Mouse (Mus musculus): ENCODE results near the gene Mvb12b. TPM values are rescaled to one million over a fixed set of nuclear protein-coding genes. Genes with fewer than 3 reads are reported as not detected.

Mvb12b gene
- polyA plus RNA-seq, 1 experiment, result 15.9 TPM

DNA sequence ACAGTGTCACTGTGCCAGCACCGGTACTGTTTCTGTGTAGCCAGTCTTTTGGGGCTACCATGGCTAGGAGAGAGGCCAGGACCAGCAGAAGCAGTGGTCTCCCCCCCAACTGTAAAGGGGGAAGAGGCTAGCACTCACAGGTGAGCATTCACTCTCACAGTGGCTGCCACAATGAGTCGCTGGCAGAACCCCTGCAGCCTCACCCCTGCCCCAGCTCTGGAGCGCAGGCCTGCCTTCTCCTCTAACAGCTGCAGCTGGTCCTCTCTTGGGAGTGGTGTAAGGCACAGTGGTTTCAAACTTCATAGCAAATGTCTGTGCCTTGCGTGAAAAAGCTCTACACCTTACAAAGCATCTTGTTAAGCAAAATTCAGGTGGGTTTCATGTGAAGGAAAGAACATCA, 70.7 kb downstream of the Mvb12b start:
- H3K36me3 ChIP-seq (ENCODE audit: control insufficient read depth, insufficient read depth), result no peaks in the 10 kb centered on the region

DNA sequence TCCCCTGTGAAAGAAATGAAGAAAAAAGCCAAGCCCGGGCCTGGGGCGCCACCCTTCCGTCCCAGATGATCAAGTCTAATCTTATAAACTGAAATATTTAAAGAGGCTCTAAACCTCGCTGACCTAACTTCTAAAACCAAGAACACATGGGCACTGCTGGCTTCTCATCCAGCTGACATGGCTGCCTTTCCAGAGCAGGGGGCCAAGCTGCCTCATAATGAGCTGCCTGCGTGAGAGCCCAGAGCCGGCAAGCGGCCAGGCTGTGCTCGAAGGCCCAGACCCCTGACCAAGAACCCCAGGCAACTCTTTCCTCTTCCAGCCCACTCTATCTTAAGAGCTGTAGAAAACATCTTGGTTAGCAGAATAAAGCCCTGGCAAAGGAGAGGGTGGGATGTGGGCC, 73.2 kb downstream of the Mvb12b start:
- H3K79me3 ChIP-seq (ENCODE audit: low read depth), result no peaks in the 10 kb centered on the region
- no peaks in the 10 kb centered on the region for H3K27me3 ChIP-seq (ENCODE audit: control insufficient read depth, insufficient read depth, insufficient read length)
- TF ChIP-seq USF1 (IDR thresholded peaks at IDR 0.05; ENCODE audit: low read depth), result no peak
- TF ChIP-seq FOSL1 (IDR thresholded peaks at IDR 0.05; ENCODE audit: insufficient read depth, low read length, poor library complexity, severe bottlenecking), result no peak
- no peak for TF ChIP-seq MYOD1 (IDR thresholded peaks at IDR 0.05; ENCODE audit: control insufficient read depth, insufficient read length, low read depth)
- no peak for TF ChIP-seq MYOG (IDR thresholded peaks at IDR 0.05; ENCODE audit: control insufficient read depth, extremely low read depth, insufficient read length)
- no peak for TF ChIP-seq CEBPB (IDR thresholded peaks at IDR 0.05; ENCODE audit: low read depth)
- TF ChIP-seq MAX (IDR thresholded peaks at IDR 0.05), result no peak
- no peak for TF ChIP-seq CTCF (IDR thresholded peaks at IDR 0.05; ENCODE audit: control insufficient read depth, insufficient read depth, insufficient read length)
- no peaks in the 10 kb centered on the region for H3K79me2 ChIP-seq (ENCODE audit: control insufficient read depth, insufficient read depth)
- no peaks in the 10 kb centered on the region for H3K36me3 ChIP-seq (ENCODE audit: control insufficient read depth, insufficient read depth)
- no peak overlapping the region for H3ac ChIP-seq (ENCODE audit: control insufficient read depth, insufficient read length, low read depth)
- no peak overlapping the region for H3K4me3 ChIP-seq (ENCODE audit: insufficient read depth, poor library complexity, severe bottlenecking)

More for the DNA sequence above, 70.7 kb downstream of the Mvb12b start:
- H3K79me2 ChIP-seq (ENCODE audit: control insufficient read depth, insufficient read depth), result no peaks in the 10 kb centered on the region
- TF ChIP-seq MYOG (IDR thresholded peaks at IDR 0.05; ENCODE audit: control insufficient read depth, extremely low read depth, insufficient read length) (no peak), MYOD1 (IDR thresholded peaks at IDR 0.05; ENCODE audit: control insufficient read depth, insufficient read length, low read depth) (no peak), USF1 (IDR thresholded peaks at IDR 0.05; ENCODE audit: low read depth) (no peak), FOSL1 (IDR thresholded peaks at IDR 0.05; ENCODE audit: insufficient read depth, low read length, poor library complexity, severe bottlenecking) (no peak), CEBPB (IDR thresholded peaks at IDR 0.05; ENCODE audit: low read depth) (no peak), MAX (IDR thresholded peaks at IDR 0.05) (no peak), CTCF (IDR thresholded peaks at IDR 0.05; ENCODE audit: control insufficient read depth, insufficient read depth, insufficient read length) (no peak)
- no peaks in the 10 kb centered on the region for H3K79me3 ChIP-seq (ENCODE audit: low read depth)
- no peaks in the 10 kb centered on the region for H3K27me3 ChIP-seq (ENCODE audit: control insufficient read depth, insufficient read depth, insufficient read length)
- H3ac ChIP-seq (ENCODE audit: control insufficient read depth, insufficient read length, low read depth), result no peak overlapping the region
- no peak overlapping the region for H3K4me3 ChIP-seq (ENCODE audit: insufficient read depth, poor library complexity, severe bottlenecking)

DNA sequence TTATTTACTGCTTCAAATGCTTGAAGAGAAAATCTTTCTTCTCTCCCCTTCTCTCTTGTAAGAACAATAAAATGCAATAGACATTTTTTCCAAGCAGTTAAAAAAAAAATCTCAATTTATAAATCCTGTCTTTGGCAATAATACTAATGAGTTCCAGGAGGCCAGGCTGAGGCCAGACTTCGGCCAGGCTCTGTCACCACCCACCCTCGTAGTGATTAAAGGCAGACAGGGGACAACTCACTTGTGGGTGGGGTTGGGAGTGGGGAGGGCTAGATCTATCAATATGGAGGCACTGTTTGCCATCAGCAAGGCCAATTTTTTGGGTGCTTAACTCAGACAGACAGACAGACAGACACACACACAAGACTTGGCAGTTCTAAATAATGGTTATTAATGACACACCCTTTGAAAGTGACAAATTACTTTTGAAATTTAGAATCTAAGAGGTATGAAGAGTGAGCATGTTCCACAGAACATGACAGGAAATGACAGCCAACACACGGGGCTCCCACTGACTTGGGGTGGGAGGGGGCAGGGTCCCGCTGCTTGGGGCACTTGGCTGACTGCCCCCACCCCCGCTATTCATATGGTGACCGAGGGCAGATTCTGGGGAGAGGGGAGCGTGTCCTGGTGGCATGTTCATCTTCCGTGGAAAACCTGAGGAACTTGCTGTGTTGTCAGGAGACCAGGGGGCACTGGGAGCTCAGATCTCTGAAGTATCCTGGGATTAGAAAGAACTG, 74.1 kb downstream of the Mvb12b start:
- TF ChIP-seq MYOD1 (IDR thresholded peaks at IDR 0.05; ENCODE audit: control insufficient read depth, insufficient read length, low read depth), result no peak
- no peak for TF ChIP-seq FOSL1 (IDR thresholded peaks at IDR 0.05; ENCODE audit: insufficient read depth, low read length, poor library complexity, severe bottlenecking)
- no peak for TF ChIP-seq MYOG (IDR thresholded peaks at IDR 0.05; ENCODE audit: control insufficient read depth, extremely low read depth, insufficient read length)
- TF ChIP-seq MAX (IDR thresholded peaks at IDR 0.05), result no peak
- TF ChIP-seq USF1 (IDR thresholded peaks at IDR 0.05; ENCODE audit: low read depth), result no peak
- no peak for TF ChIP-seq CEBPB (IDR thresholded peaks at IDR 0.05; ENCODE audit: low read depth)
- no peak for TF ChIP-seq CTCF (IDR thresholded peaks at IDR 0.05; ENCODE audit: control insufficient read depth, insufficient read depth, insufficient read length)
- Histone ChIP-seq H3K27me3 (ENCODE audit: control insufficient read depth, insufficient read depth, insufficient read length) (no peaks in the 10 kb centered on the region), H3K79me3 (ENCODE audit: low read depth) (no peaks in the 10 kb centered on the region), H3K36me3 (ENCODE audit: control insufficient read depth, insufficient read depth) (no peaks in the 10 kb centered on the region), H3K79me2 (ENCODE audit: control insufficient read depth, insufficient read depth) (no peaks in the 10 kb centered on the region), H3K4me3 (ENCODE audit: insufficient read depth, poor library complexity, severe bottlenecking) (no peak overlapping the region), H3ac (ENCODE audit: control insufficient read depth, insufficient read length, low read depth) (no peak overlapping the region)

DNA sequence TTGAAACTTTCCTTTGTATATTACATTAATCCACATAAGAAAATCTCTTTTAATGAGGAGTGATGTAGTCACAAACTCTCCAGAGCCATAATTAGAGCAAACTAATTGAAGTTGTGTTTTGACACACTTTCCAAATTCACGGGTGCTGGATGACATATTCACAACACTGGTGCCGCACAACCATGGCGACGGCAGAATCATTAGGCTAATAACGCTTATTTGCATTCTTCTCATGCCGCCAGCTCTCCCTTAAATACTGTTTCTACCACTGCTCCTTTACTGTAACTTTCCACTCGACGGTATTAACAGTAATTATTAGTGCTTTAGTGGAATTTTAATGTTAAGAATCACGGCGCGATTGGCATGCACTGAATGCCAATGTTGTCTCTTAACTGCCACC, 74.8 kb downstream of the Mvb12b start:
- Histone ChIP-seq H3K36me3 (ENCODE audit: control insufficient read depth, insufficient read depth) (no peaks in the 10 kb centered on the region), H3K4me3 (ENCODE audit: insufficient read depth, poor library complexity, severe bottlenecking) (no peak overlapping the region), H3K79me3 (ENCODE audit: low read depth) (no peaks in the 10 kb centered on the region), H3K27me3 (ENCODE audit: control insufficient read depth, insufficient read depth, insufficient read length) (no peaks in the 10 kb centered on the region), H3K79me2 (ENCODE audit: control insufficient read depth, insufficient read depth) (no peaks in the 10 kb centered on the region), H3ac (ENCODE audit: control insufficient read depth, insufficient read length, low read depth) (no peak overlapping the region)
- no peak for TF ChIP-seq MAX (IDR thresholded peaks at IDR 0.05)
- no peak for TF ChIP-seq CEBPB (IDR thresholded peaks at IDR 0.05; ENCODE audit: low read depth)
- TF ChIP-seq FOSL1 (IDR thresholded peaks at IDR 0.05; ENCODE audit: insufficient read depth, low read length, poor library complexity, severe bottlenecking), result no peak
- TF ChIP-seq CTCF (IDR thresholded peaks at IDR 0.05; ENCODE audit: control insufficient read depth, insufficient read depth, insufficient read length), result no peak
- TF ChIP-seq MYOD1 (IDR thresholded peaks at IDR 0.05; ENCODE audit: control insufficient read depth, insufficient read length, low read depth), result no peak
- no peak for TF ChIP-seq MYOG (IDR thresholded peaks at IDR 0.05; ENCODE audit: control insufficient read depth, extremely low read depth, insufficient read length)
- no peak for TF ChIP-seq USF1 (IDR thresholded peaks at IDR 0.05; ENCODE audit: low read depth)

DNA sequence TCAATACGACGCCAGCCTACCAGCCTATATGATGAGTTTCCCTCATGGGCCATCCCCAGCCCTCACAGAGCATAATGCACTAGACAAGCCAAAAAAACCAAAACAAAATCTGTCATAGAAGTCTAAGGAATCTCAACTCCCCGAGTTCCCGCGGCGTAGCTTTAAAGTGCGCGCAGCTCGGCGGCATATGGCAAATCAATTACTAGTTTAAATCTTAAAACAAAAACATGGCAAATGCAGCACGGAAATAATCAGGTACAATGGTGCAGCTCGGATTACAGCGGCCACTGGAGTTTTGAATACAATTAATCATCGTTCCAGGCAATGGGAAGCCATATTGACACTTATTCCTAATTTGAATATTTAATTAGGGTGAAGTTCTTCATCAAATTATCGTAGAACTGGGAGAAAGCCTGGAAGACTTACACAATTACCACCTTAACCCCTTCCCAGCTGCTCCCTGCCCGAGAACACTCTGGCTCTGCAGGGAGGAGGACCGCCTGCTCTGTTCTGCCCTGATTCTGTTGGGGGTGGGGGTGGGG, 76.3 kb downstream of the Mvb12b start:
- H3K4me3 ChIP-seq (ENCODE audit: insufficient read depth, poor library complexity, severe bottlenecking), result no peak overlapping the region
- H3K36me3 ChIP-seq (ENCODE audit: control insufficient read depth, insufficient read depth), result no peaks in the 10 kb centered on the region
- TF ChIP-seq USF1 (IDR thresholded peaks at IDR 0.05; ENCODE audit: low read depth) (no peak), FOSL1 (IDR thresholded peaks at IDR 0.05; ENCODE audit: insufficient read depth, low read length, poor library complexity, severe bottlenecking) (no peak), MYOG (IDR thresholded peaks at IDR 0.05; ENCODE audit: control insufficient read depth, extremely low read depth, insufficient read length) (no peak), CEBPB (IDR thresholded peaks at IDR 0.05; ENCODE audit: low read depth) (no peak), MYOD1 (IDR thresholded peaks at IDR 0.05; ENCODE audit: control insufficient read depth, insufficient read length, low read depth) (no peak), MAX (IDR thresholded peaks at IDR 0.05) (no peak), CTCF (IDR thresholded peaks at IDR 0.05; ENCODE audit: control insufficient read depth, insufficient read depth, insufficient read length) (no peak)
- H3ac ChIP-seq (ENCODE audit: control insufficient read depth, insufficient read length, low read depth), result no peak overlapping the region
- no peaks in the 10 kb centered on the region for H3K79me2 ChIP-seq (ENCODE audit: control insufficient read depth, insufficient read depth)
- H3K27me3 ChIP-seq (ENCODE audit: control insufficient read depth, insufficient read depth, insufficient read length), result no peaks in the 10 kb centered on the region
- no peaks in the 10 kb centered on the region for H3K79me3 ChIP-seq (ENCODE audit: low read depth)
